Mouse (Mus musculus) myocyte (in vitro differentiated cells): Measurements from ENCODE around the gene Naxd.

Source experiments
- E2F4 ChIP-seq: IDR thresholded peaks from one replicate; pipeline ENCODE4 v1.6.1; 2011; ENCODE audit warnings: mild to moderate bottlenecking, control low read depth, moderate library complexity; ENCODE audit not compliant: insufficient read depth
- MAX ChIP-seq: IDR thresholded peaks from one replicate; pipeline ENCODE4 v1.6.1; 2011; ENCODE audit warnings: low read depth, mild to moderate bottlenecking, control low read depth
- MYOD1 ChIP-seq, 3 experiments: IDR thresholded peaks; one replicate each; pipeline ENCODE4 v1.6.1; 2011; ENCODE audit warnings: control low read depth in 2 of 3, low read depth in 2 of 3, mild to moderate bottlenecking in 2 of 3, moderate library complexity in 1 of 3; ENCODE audit not compliant: insufficient read length in 2 of 3, control insufficient read depth in 1 of 3
- POLR2A ChIP-seq: IDR thresholded peaks from one replicate; pipeline ENCODE4 v1.6.1; 2011; ENCODE audit warnings: low read depth, mild to moderate bottlenecking, control low read depth, moderate library complexity; ENCODE audit not compliant: insufficient read length
- POLR2AphosphoS2 ChIP-seq: IDR thresholded peaks from one replicate; pipeline ENCODE4 v1.6.1; 2011; ENCODE audit warnings: low read depth, control low read depth; ENCODE audit not compliant: insufficient read length
- TCF12 ChIP-seq: IDR thresholded peaks from one replicate; pipeline ENCODE4 v1.6.1; 2011; ENCODE audit warnings: mild to moderate bottlenecking, control low read depth; ENCODE audit not compliant: poor library complexity, insufficient read depth, severe bottlenecking
- USF1 ChIP-seq: IDR thresholded peaks from one replicate; pipeline ENCODE4 v1.6.1; 2011; ENCODE audit warnings: low read depth, mild to moderate bottlenecking, control low read depth, moderate library complexity

- TF ChIP-seq POLR2AphosphoS2, result no peak
- no peak for TF ChIP-seq TCF12
- no peak for TF ChIP-seq POLR2A
- TF ChIP-seq MYOD1 (IDR thresholded peaks at IDR 0.05; ENCODE audit: control insufficient read depth in 1 of 3, insufficient read length in 2 of 3, low read depth in 2 of 3), result no peak
- no peak for TF ChIP-seq MAX
- no peak for TF ChIP-seq E2F4
- no peak for TF ChIP-seq USF1
These were observed 33.5 kb downstream of the Naxd start for GRCm38 (mm10) chr8:11530849-11531248.
